Mouse (Mus musculus): ENCODE measurements around the gene Zdbf2.
"Not testable (repeated sequence)": the region's sequence is repeated elsewhere in the genome, so short reads cannot be mapped to it uniquely, and the experiment has no call there.

Gene Zdbf2

DNA sequence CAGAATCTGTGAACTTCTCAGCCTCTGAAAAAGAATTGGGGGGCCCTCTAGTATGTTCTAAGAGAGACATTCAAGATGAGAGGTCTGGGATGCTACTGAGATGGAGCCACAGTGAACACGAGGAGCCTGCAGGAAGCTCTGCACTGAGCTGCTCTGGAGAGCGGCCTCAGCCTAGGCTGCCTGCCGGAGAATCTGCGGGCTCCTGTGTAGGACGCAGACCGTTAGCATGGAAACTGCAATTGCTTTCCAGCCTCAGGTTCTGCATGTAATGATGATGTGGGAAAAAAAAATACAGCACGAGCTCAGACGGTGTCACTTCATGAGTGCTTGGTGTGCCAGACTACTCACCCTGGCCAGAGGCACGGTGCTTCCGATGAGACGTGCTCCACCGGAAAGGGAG lies 6.9 kb upstream of the Zdbf2 start:
- no peak for DNase-seq

- no peak for DNase-seq
These were observed 6.3 kb upstream of the Zdbf2 start for GRCm38 (mm10) chr1:63266716-63267115.

- no peak for DNase-seq
These were observed 865 bp upstream of the Zdbf2 start for GRCm38 (mm10) chr1:63272125-63272675.

GRCm38 (mm10) chr1:63273339-63273951 lies 380 bp downstream of the Zdbf2 start:
- no peak for DNase-seq

DNA sequence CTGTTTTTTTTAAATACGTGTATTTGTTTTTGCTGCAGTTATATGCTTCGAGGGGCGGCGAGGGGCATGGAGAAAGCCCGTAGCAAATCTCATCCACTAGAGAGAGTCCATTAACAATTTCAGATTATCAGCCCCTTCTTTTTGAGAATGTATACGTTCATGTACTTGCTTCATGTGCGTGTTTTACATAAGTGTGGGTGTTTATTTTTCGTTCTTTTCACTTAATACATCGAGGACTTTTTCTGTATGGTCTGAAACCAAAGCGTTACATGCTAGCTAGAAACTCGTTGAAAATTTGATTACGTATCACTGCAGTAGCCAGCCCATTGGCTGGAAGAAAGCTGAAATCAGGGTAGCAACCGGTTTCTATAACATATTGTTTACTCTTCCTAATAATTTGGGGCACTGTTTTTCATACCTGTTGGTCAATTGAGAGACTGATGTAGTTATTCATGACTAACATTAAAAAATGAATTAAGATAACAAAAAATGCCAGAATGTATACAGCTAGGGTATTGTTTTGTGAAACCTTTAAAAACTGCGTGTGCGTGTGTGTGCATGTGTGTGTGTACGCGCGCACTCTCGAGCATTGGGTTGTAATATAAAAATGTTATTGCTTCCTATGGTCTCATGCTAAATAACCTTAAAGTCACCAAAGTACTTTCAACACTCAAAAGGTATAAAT lies 1.1 kb downstream of the Zdbf2 start:
- no peak for DNase-seq

DNA sequence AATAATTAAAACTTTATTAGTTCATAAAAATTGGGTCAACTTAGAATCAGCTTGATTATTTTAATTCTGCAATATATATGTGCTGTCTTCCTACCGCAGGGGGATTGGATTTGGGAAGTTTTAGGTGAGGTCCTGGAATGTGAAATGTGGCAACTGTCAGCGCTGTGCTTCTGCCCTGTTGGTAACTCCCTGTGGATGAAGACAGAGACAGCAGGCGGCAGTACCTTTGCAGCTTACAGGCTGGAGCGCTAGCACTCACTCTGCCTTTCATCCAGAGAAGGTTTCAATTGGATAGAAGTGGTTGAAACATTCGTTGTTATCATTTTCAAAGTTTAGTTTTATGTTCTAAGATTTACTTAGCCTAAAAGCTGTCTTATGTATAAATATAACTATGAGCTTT lies 5.0 kb downstream of the Zdbf2 start:
- DNase-seq: no peak

- no peak for DNase-seq
These were observed 20.9 kb downstream of the Zdbf2 start for GRCm38 (mm10) chr1:63293965-63294364.

DNA sequence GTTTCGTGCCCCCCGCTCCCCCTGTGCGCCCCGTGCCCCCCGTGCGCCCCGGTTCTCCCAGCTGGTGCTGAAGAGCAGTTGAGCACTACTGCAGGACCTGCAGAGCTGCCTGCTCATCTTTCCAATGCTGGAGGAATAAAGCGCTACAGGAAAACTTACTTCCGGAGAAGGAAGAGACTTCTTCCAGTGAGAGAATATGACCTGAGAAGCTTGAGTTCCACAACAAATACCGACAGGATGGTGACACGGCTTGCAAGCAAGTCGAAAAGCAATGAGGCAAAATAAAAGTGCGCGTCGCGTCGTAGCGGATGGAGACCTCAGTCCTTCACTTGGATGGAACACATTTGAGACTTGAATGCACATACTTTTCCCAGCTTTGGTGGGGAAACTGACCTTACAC lies 36.6 kb downstream of the Zdbf2 start:
- DNase-seq: no peak

GRCm38 (mm10) chr1:63323565-63324132 lies 50.6 kb downstream of the Zdbf2 start:
- DNase-seq: not testable (repeated sequence)

All from right cerebral cortex, adult 18-20 months (tissue).